Mouse (Mus musculus) kidney, embryonic 14.5 days (tissue): ENCODE data around the gene Mtch1. TPM values are rescaled to one million over a fixed set of nuclear protein-coding genes. Genes with fewer than 3 reads are reported as not detected.
"Not testable (repeated sequence)": the region's sequence is repeated elsewhere in the genome, so short reads cannot be mapped to it uniquely, and the experiment has no call there.

ENCODE experiments used
- ATAC-seq: fragments of 200-750 bp; cut with Nextera tagmentation; 2 replicates; pipeline ENCODE4 v1.8.0; 2017; ENCODE audit warnings: moderate number of reproducible peaks, mild to moderate bottlenecking, moderate TSS enrichment, moderate library complexity; ENCODE audit not compliant: low FRiP score, low TSS enrichment
- H3K27ac ChIP-seq: fragments of 300-500 bp; sonication (generic); 2 replicates; pipeline ENCODE4 v1.5.1; 2014; ENCODE audit warnings: low read depth, mild to moderate bottlenecking, low read length, moderate library complexity, mixed read lengths
- H3K27me3 ChIP-seq: fragments of 300-500 bp; sonication (generic); 2 replicates; pipeline ENCODE4 v1.6.1; 2014; ENCODE audit warnings: mild to moderate bottlenecking, low read length; ENCODE audit not compliant: control insufficient read depth, insufficient read depth
- H3K36me3 ChIP-seq: fragments of 300-500 bp; sonication (generic); 2 replicates; pipeline ENCODE4 v1.6.1; 2014; ENCODE audit warnings: low read length, mixed read lengths; ENCODE audit not compliant: control insufficient read depth, insufficient read depth
- H3K4me1 ChIP-seq: fragments of 300-500 bp; sonication (generic); 2 replicates; pipeline ENCODE4 v1.6.1; 2014; ENCODE audit warnings: low read length, mixed read lengths; ENCODE audit not compliant: control insufficient read depth, insufficient read depth
- H3K4me2 ChIP-seq: fragments of 300-500 bp; sonication (generic); replicated peaks from 2 replicates; pipeline ENCODE4 v1.6.1; 2014; ENCODE audit warnings: low read depth, mild to moderate bottlenecking, low read length
- H3K4me3 ChIP-seq: fragments of 300-500 bp; sonication (generic); 2 replicates; pipeline ENCODE4 v1.5.1; 2014; ENCODE audit warnings: mild to moderate bottlenecking, low read length
- H3K9ac ChIP-seq: fragments of 300-500 bp; sonication (generic); 2 replicates; pipeline ENCODE4 v1.6.1; 2014; ENCODE audit warnings: low read depth, mild to moderate bottlenecking, low read length, moderate library complexity
- H3K9me3 ChIP-seq: fragments of 300-500 bp; sonication (generic); 2 replicates; pipeline ENCODE4 v1.6.1; 2016; ENCODE audit warnings: low read length; ENCODE audit not compliant: control insufficient read depth
- WGBS: fragments of 180-500 bp; shearing (Covaris S2); extraction: QIAGEN DNeasy Blood & Tissue Kit; methylation state at CpG from one replicate; pipeline ENCODE4 v1.1.7; 2014; 5-methylcytosine and 5-hydroxymethylcytosine counted together
- polyA plus RNA-seq: library from polyadenylated mRNA; unstranded; fragments of >200 nt; fragmentation: Nextera tagmentation; extraction: Ambion mirVana; gene quantifications from 2 replicates; pipeline ENCODE4 v1.2.1, GENCODE M21; 2014

Gene Mtch1
- polyA plus RNA-seq, 1 experiment from 2014 or later: 364 TPM

DNA sequence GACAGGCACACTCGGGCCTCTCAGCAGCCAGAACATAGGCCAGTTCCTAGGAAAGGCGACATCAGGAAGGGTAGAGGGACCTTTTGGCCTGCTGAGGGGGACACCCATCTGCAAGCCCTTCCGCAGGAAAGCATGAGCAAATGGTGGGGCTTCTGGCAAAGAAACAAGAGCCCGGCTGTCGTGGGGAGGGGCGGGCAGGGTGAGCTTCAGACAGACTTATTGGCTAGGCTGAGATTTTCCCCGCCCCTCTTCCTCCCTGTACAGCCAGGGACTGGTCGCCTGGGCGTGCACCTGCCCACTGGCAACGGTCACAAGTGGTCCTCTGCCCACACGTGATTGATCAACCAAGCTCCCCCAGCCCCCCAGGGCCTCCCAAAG lies 8.7 kb upstream of the Mtch1 start:
- H3K9me3 ChIP-seq: no peaks in the 10 kb centered on the region
- peaks cover 28% of the 10 kb centered on the region for H3K4me1 ChIP-seq
- H3K36me3 ChIP-seq: no peaks in the 10 kb centered on the region
- peak overlapping the region; percentile 47; the same call in 1 of the 2 replicates for H3K9ac ChIP-seq
- ATAC-seq: peak; percentile 92
- peak overlapping the region; percentile 96 for H3K27ac ChIP-seq
- no peaks in the 10 kb centered on the region for H3K27me3 ChIP-seq
- 3% methylated on average over 11 of the region's 11 CpGs for WGBS
- peak overlapping the region; percentile 22; the same call in 1 of the 2 replicates for H3K4me3 ChIP-seq
- H3K4me2 ChIP-seq: peak overlapping the region; percentile 49

GRCm38 (mm10) chr17:29355841-29356478 lies 8.2 kb upstream of the Mtch1 start:
- Histone ChIP-seq H3K4me3 (peak overlapping the region; percentile 22; the same call in 1 of the 2 replicates), H3K27ac (peak overlapping the region; percentile 96), H3K36me3 (no peaks in the 10 kb centered on the region), H3K27me3 (no peaks in the 10 kb centered on the region), H3K4me2 (peak overlapping the region; percentile 49), H3K4me1 (peaks cover 28% of the 10 kb centered on the region), H3K9me3 (no peaks in the 10 kb centered on the region), H3K9ac (peak overlapping the region; percentile 34)
- WGBS: 9% methylated on average over 17 of the region's 17 CpGs
- ATAC-seq: peak; percentile 44

DNA sequence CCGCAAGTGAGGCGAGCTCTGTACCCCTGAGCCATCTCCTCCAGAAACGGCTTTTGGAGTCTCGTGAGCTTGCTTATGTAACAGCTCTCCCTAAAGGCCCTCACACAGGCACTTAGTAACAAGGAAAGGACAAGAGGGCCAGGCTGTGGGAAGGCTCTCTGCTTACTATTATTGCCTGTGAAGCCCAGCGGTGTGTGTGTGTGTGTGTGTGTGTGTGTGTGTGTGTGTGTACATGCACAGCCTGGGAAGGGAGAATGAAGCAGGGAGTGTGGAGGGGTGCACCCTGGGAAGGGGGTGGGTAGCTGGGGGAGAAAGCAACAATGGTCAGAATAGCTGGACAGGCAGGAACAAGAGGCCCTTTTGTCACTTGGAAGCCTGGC lies 7.7 kb upstream of the Mtch1 start:
- H3K4me2 ChIP-seq: no peak overlapping the region
- peak overlapping the region; percentile 96 for H3K27ac ChIP-seq
- WGBS: 40% methylated on average over 5 of the region's 5 CpGs
- H3K27me3 ChIP-seq: no peaks in the 10 kb centered on the region
- H3K4me3 ChIP-seq: no peak overlapping the region
- peak; percentile 20 for ATAC-seq
- H3K9ac ChIP-seq: peak overlapping the region; percentile 34; the same call in 1 of the 2 replicates
- H3K36me3 ChIP-seq: no peaks in the 10 kb centered on the region
- no peaks in the 10 kb centered on the region for H3K9me3 ChIP-seq
- peaks cover 23% of the 10 kb centered on the region for H3K4me1 ChIP-seq

GRCm38 (mm10) chr17:29351056-29351455 lies 3.3 kb upstream of the Mtch1 start:
- peaks cover 21% of the 10 kb centered on the region for H3K4me1 ChIP-seq
- not testable (repeated sequence) for H3K36me3 ChIP-seq, H3K4me3 ChIP-seq, ATAC-seq, H3K9ac ChIP-seq, H3K9me3 ChIP-seq, H3K27ac ChIP-seq, H3K27me3 ChIP-seq, H3K4me2 ChIP-seq
- WGBS: 83% methylated on average over 5 of the region's 5 CpGs

- no peak overlapping the region for H3K9ac ChIP-seq
- 74% methylated on average over 2 of the region's 2 CpGs for WGBS
- no peak overlapping the region for H3K27ac ChIP-seq
Observed at GRCm38 (mm10) chr17:29348996-29349395, 1.3 kb upstream of the Mtch1 start.

DNA sequence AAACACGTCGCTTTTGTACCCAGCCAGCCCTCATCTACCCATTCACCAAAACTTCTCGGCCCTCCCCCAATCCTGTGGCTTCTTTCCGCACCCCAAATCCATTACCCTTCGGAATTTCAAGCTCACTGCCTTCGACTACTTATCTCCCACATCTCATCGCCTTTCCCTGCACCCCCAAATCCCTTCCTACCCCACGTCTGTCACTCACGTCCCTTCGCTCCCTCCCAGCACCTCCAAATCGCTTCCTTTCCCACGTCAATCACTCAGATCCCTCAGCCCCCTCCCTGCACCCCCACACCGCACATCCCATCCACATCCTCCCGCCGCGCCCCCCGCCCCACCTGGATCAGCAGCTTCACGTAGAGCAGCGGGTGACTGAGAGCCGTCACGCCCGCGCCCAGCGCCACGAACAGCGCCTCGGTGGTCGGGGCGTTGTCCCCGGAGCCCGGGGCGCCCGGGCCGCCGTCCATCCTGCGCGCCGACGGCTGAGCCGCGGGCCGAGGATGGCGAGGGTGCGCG lies 549 bp downstream of the Mtch1 start:
- Histone ChIP-seq H3K36me3 (peaks cover 20% of the 10 kb centered on the region; the same call in 1 of the 2 replicates), H3K4me3 (peak overlapping the region; percentile 62), H3K9ac (peak overlapping the region; percentile 74), H3K9me3 (no peaks in the 10 kb centered on the region), H3K27me3 (no peaks in the 10 kb centered on the region), H3K4me1 (peaks cover 23% of the 10 kb centered on the region), H3K27ac (peak overlapping the region; percentile 93), H3K4me2 (peak overlapping the region; percentile 79)
- ATAC-seq: peak; percentile 11
- under 1% methylated on average over 45 of the region's 45 CpGs for WGBS

More at GRCm38 (mm10) chr17:29348996-29349395, 1.3 kb upstream of the Mtch1 start:
- no peaks in the 10 kb centered on the region for H3K9me3 ChIP-seq
- 0 out of 2 replicates have a peak, but pooled peaks cover 6% of the 10 kb centered on the region for H3K36me3 ChIP-seq
- H3K4me2 ChIP-seq: no peak overlapping the region
- ATAC-seq: no peak
- no peaks in the 10 kb centered on the region for H3K27me3 ChIP-seq
- peaks cover 17% of the 10 kb centered on the region; the same call in 1 of the 2 replicates for H3K4me1 ChIP-seq
- no peak overlapping the region for H3K4me3 ChIP-seq

DNA sequence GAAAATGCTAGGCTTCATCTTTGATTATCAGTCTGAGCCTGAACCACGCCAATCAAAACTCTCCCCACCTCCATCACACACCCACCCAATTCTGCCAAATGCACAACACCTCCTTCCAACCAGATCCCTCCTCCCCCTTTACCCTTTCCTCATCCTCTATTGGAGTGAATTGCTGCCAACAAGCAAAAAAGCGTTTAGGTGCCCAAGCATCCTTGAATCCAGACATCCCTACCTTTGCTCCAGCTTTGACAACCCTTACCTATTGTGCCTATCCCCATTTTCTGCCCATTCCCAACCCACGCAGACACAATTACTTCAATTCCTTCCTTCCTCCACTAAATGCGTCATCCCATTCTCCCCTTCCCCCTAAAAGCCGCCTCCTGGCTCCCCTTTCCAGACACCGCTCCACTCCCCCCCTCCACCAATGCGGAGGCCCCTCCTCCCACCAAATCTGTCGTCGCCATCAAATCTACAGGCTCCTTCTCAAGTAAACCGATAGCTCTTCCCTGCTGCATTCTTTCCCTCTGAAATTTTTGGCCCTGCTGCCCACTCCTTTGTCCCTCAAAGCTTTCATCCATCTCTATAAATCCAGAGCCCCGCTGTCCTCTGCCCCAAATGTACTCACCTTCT lies 1.1 kb downstream of the Mtch1 start:
- H3K36me3 ChIP-seq: peaks cover 20% of the 10 kb centered on the region; the same call in 1 of the 2 replicates
- H3K4me3 ChIP-seq: peak overlapping the region; percentile 62
- WGBS: 5% methylated on average over 11 of the region's 11 CpGs
- peak overlapping the region; percentile 74 for H3K9ac ChIP-seq
- H3K27ac ChIP-seq: peak overlapping the region; percentile 93
- peaks cover 28% of the 10 kb centered on the region for H3K4me1 ChIP-seq
- no peaks in the 10 kb centered on the region for H3K9me3 ChIP-seq
- H3K27me3 ChIP-seq: no peaks in the 10 kb centered on the region
- no peak for ATAC-seq
- H3K4me2 ChIP-seq: peak overlapping the region; percentile 79

DNA sequence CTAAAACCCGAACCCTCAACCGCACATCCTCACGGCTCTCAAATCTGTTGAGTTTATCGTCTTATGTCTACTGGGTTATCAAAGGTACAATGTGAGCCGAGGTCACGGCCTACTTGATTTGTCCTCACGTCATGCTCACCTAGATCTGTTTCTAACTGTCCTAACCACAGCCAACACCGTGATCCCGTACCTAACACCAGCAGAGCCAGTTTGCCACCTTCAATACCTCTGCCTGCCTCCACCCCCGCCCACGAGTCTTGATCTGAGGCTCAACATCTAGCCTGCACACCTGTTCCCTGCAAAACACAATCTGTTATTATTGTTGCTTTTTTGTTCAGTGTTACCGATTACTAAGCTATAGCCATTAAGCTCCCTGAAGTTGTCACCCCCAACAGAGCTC lies 2.5 kb downstream of the Mtch1 start:
- Histone ChIP-seq H3K27ac (no peak overlapping the region), H3K4me1 (peaks cover 37% of the 10 kb centered on the region), H3K4me3 (no peak overlapping the region), H3K9me3 (no peaks in the 10 kb centered on the region), H3K36me3 (peaks cover 24% of the 10 kb centered on the region; the same call in 1 of the 2 replicates), H3K9ac (no peak overlapping the region), H3K4me2 (no peak overlapping the region), H3K27me3 (no peaks in the 10 kb centered on the region)
- no peak for ATAC-seq
- WGBS: 93% methylated on average over 12 of the region's 12 CpGs

GRCm38 (mm10) chr17:29343241-29343640 lies 4.5 kb downstream of the Mtch1 start:
- Histone ChIP-seq H3K9ac (no peak overlapping the region), H3K4me1 (peaks cover 34% of the 10 kb centered on the region), H3K4me2 (no peak overlapping the region), H3K27me3 (no peaks in the 10 kb centered on the region), H3K9me3 (no peaks in the 10 kb centered on the region), H3K27ac (no peak overlapping the region), H3K36me3 (peaks cover 45% of the 10 kb centered on the region), H3K4me3 (no peak overlapping the region)
- ATAC-seq: no peak
- 91% methylated on average over 5 of the region's 5 CpGs for WGBS
